Mouse (Mus musculus) heart, adult 2 months (tissue): ENCODE data around the gene Rad9b.

Experiments
- CTCF ChIP-seq: fragments of 200-600 bp; IDR thresholded peaks from 2 replicates; pipeline ENCODE4 v1.8.1; 2022; ENCODE audit warnings: antibody characterized with exemption, mild to moderate bottlenecking, moderate library complexity
- POLR2A ChIP-seq: fragments of 200-500 bp; IDR thresholded peaks from 2 replicates; pipeline ENCODE4 v1.6.1; 2011; ENCODE audit warnings: mild to moderate bottlenecking, low read depth, low read length, control low read depth; ENCODE audit not compliant: insufficient read depth

- no peak for TF ChIP-seq CTCF
- no peak for TF ChIP-seq POLR2A
These were observed 40.9 kb downstream of the Rad9b start for GRCm38 (mm10) chr5:122312942-122313684.
